ENCODE assay signal across 19 mouse cellular contexts in genomic region chr13:70149899-70150184, GRCm38 (mm10).
A peak's percentile ranks its signal among the peaks of the same experiment; 100 is the strongest.
DNase-seq lines count a peak whose midpoint lies in the region; ATAC-seq lines count a peak whose summit lies in the region.
"Had no signal": no experiment of that assay in that cellular context is flagged by ENCODE, and none has a peak within 500 bp of the region (broad histone marks: within the 10 kb centered on the region; RNA-seq: fewer than 3 reads in every experiment).

No protein-coding gene starts in this region.

- H3K27me3 ChIP-seq in hindbrain, embryonic 13.5 days, result 0 out of 2 replicates have a peak, but pooled peaks cover 2% of the 10 kb centered on the region
- peaks cover 12% of the 10 kb centered on the region for H3K27me3 ChIP-seq in hindbrain, embryonic 10.5 days (ENCODE audit: insufficient read depth, poor library complexity, severe bottlenecking)
- H3K27me3 ChIP-seq in neural tube, embryonic 11.5 days (ENCODE audit: control insufficient read depth, insufficient read depth, low read length), result no peaks in the 10 kb centered on the region
- no peaks in the 10 kb centered on the region for H3K27me3 ChIP-seq in limb, embryonic 13.5 days
- H3K27me3 ChIP-seq: lung, embryonic 15.5 days had no signal

- no peaks in the 10 kb centered on the region for H3K9me3 ChIP-seq in hindbrain, embryonic 13.5 days
- no peaks in the 10 kb centered on the region for H3K9me3 ChIP-seq in hindbrain, embryonic 10.5 days
- H3K9me3 ChIP-seq in neural tube, embryonic 11.5 days (ENCODE audit: control insufficient read depth, low read length), result no peaks in the 10 kb centered on the region; the same call in 1 of the 2 replicates
- H3K9me3 ChIP-seq in limb, embryonic 13.5 days, result no peaks in the 10 kb centered on the region
- H3K9me3 ChIP-seq: lung, embryonic 15.5 days had no signal

- ATAC-seq in hindbrain, embryonic 13.5 days (ENCODE audit: low FRiP score), result 0 out of 2 replicates have a peak, but pooled peaks have one; percentile 21
- 0 out of 2 replicates have a peak, but pooled peaks have one; percentile 16 for ATAC-seq in neural tube, embryonic 11.5 days (ENCODE audit: insufficient read depth, low FRiP score, low TSS enrichment)
- no peak for ATAC-seq in limb, embryonic 13.5 days (ENCODE audit: low FRiP score, low read depth)

- H3K4me3 ChIP-seq in hindbrain, embryonic 13.5 days, result no peak overlapping the region
- no peak overlapping the region for H3K4me3 ChIP-seq in hindbrain, embryonic 10.5 days
- H3K4me3 ChIP-seq in neural tube, embryonic 11.5 days (ENCODE audit: low read depth, low read length), result no peak overlapping the region
- no peak overlapping the region for H3K4me3 ChIP-seq in limb, embryonic 13.5 days
- H3K4me3 ChIP-seq: left cerebral cortex, adult 2 months; lung, embryonic 15.5 days had no signal

- no peaks in the 10 kb centered on the region for H3K36me3 ChIP-seq in hindbrain, embryonic 13.5 days
- H3K36me3 ChIP-seq in hindbrain, embryonic 10.5 days, result no peaks in the 10 kb centered on the region
- no peaks in the 10 kb centered on the region for H3K36me3 ChIP-seq in neural tube, embryonic 11.5 days (ENCODE audit: control insufficient read depth, insufficient read depth, low read length)
- no peaks in the 10 kb centered on the region for H3K36me3 ChIP-seq in limb, embryonic 13.5 days
- H3K36me3 ChIP-seq: lung, embryonic 15.5 days had no signal

- no peak overlapping the region for H3K4me2 ChIP-seq in hindbrain, embryonic 13.5 days
- H3K4me2 ChIP-seq in neural tube, embryonic 11.5 days (ENCODE audit: low read depth), result no peak overlapping the region
- H3K4me2 ChIP-seq in limb, embryonic 13.5 days (replicated peaks), result peak overlapping the region; percentile 17; the same call in 1 of the 2 replicates
- H3K4me2 ChIP-seq: lung, embryonic 15.5 days had no signal

- DNase-seq in hindbrain, embryonic 10.5 days (ENCODE audit: low spot score), result no peak
- no peak for DNase-seq in neural tube, embryonic 11.5 days (ENCODE audit: low spot score)
- no peak for DNase-seq in neural tube, embryonic 10.5 days (ENCODE audit: extremely low spot score, low spot score)
- DNase-seq in cerebellum, postnatal 36 days, result no peak
- no peak for DNase-seq in embryo, embryonic 10.5 days (ENCODE audit: low spot score)
- DNase-seq: adrenal gland, adult 2 months; cerebellum, adult 2 months; gastrocnemius, postnatal 25 days; kidney, adult 11 months; right cerebral cortex, postnatal 14 days; spleen, adult 18-20 months; thymus, postnatal 25 days had no signal

- H3K4me1 ChIP-seq in hindbrain, embryonic 13.5 days (replicated peaks), result peaks cover 31% of the 10 kb centered on the region
- peaks cover 23% of the 10 kb centered on the region for H3K4me1 ChIP-seq in hindbrain, embryonic 10.5 days (replicated peaks)
- 0 out of 2 replicates have a peak, but pooled peaks cover 3% of the 10 kb centered on the region for H3K4me1 ChIP-seq in neural tube, embryonic 11.5 days (ENCODE audit: control insufficient read depth, insufficient read depth, low read length)
- peaks cover 18% of the 10 kb centered on the region for H3K4me1 ChIP-seq in limb, embryonic 13.5 days
- H3K4me1 ChIP-seq: lung, embryonic 15.5 days had no signal

- peak overlapping the region; percentile 50; the same call in 1 of the 2 replicates for H3K27ac ChIP-seq in hindbrain, embryonic 13.5 days
- no peak overlapping the region for H3K27ac ChIP-seq in hindbrain, embryonic 10.5 days
- no peak overlapping the region for H3K27ac ChIP-seq in neural tube, embryonic 11.5 days (ENCODE audit: low read depth, low read length)
- no peak overlapping the region for H3K27ac ChIP-seq in limb, embryonic 13.5 days
- H3K27ac ChIP-seq: kidney, postnatal 0 days; left cerebral cortex, adult 2 months; liver, embryonic 14.5 days; lung, embryonic 15.5 days; macrophage had no signal

- 43% methylated on average over 10 of the region's 10 CpGs for WGBS in hindbrain, embryonic 13.5 days
- 46% methylated on average over 10 of the region's 10 CpGs for WGBS in hindbrain, embryonic 10.5 days
- 30% methylated on average over 10 of the region's 10 CpGs for WGBS in neural tube, embryonic 11.5 days
- 21% methylated on average over 10 of the region's 10 CpGs for WGBS in limb, embryonic 13.5 days

- 0 out of 2 replicates have a peak overlapping the region, but pooled peaks have one; percentile 21 for H3K9ac ChIP-seq in hindbrain, embryonic 13.5 days
- H3K9ac ChIP-seq in neural tube, embryonic 11.5 days (ENCODE audit: low read length), result no peak overlapping the region
- no peak overlapping the region for H3K9ac ChIP-seq in limb, embryonic 13.5 days
- H3K9ac ChIP-seq: liver, embryonic 14.5 days; lung, embryonic 15.5 days had no signal
